Mouse (Mus musculus) ES-Bruce4 (cell line): ENCODE data around the gene Lypd1. TPM values are rescaled to one million over a fixed set of nuclear protein-coding genes. Genes with fewer than 3 reads are reported as not detected.

ENCODE experiments used
- H3K27ac ChIP-seq: 2 replicates; pipeline ENCODE4 v1.5.1; 2012; ENCODE audit warnings: low read length, inconsistent platforms; ENCODE audit not compliant: insufficient read depth
- H3K27me3 ChIP-seq: 2 replicates; pipeline ENCODE4 v1.6.1; 2012; ENCODE audit warnings: mild to moderate bottlenecking, low read length, inconsistent platforms; ENCODE audit not compliant: control insufficient read depth, poor library complexity, insufficient read depth, severe bottlenecking
- H3K36me3 ChIP-seq: 2 replicates; pipeline ENCODE4 v1.6.1; 2012; ENCODE audit warnings: inconsistent platforms, mild to moderate bottlenecking, low read length, moderate library complexity; ENCODE audit not compliant: control insufficient read depth, poor library complexity, insufficient read depth, severe bottlenecking
- H3K4me1 ChIP-seq: one replicate; pipeline ENCODE4 v1.8.1; 2011; ENCODE audit warnings: low read length; ENCODE audit not compliant: control insufficient read depth, insufficient read depth
- H3K4me3 ChIP-seq: 2 replicates; pipeline ENCODE4 v1.5.1; 2011; ENCODE audit warnings: low read depth, mild to moderate bottlenecking, low read length
- H3K9ac ChIP-seq: 2 replicates; pipeline ENCODE4 v1.6.1; 2012; ENCODE audit warnings: low read depth, mild to moderate bottlenecking, inconsistent platforms; ENCODE audit not compliant: poor library complexity, severe bottlenecking
- H3K9me3 ChIP-seq: replicated peaks from 2 replicates; pipeline ENCODE4 v1.6.1; 2012; ENCODE audit warnings: mild to moderate bottlenecking, low read length, inconsistent platforms; ENCODE audit not compliant: control insufficient read depth, poor library complexity, insufficient read depth, severe bottlenecking
- CTCF ChIP-seq: IDR thresholded peaks from one replicate; pipeline ENCODE4 v1.8.1; 2011; ENCODE audit warnings: low read depth, low read length
- EP300 ChIP-seq: IDR thresholded peaks from 2 replicates; pipeline ENCODE4 v1.6.1; 2011; ENCODE audit warnings: low read depth, low read length; ENCODE audit not compliant: insufficient read depth
- POLR2A ChIP-seq: IDR thresholded peaks from one replicate; pipeline ENCODE4 v1.8.1; 2011; ENCODE audit warnings: low read length; ENCODE audit not compliant: insufficient read depth
- polyA plus RNA-seq: library from polyadenylated mRNA; stranded (reverse); fragments of >200 nt; gene quantifications from 2 replicates; pipeline ENCODE4 v1.2.4, GENCODE M21; 2011; ENCODE audit warnings: low read depth; ENCODE audit not compliant: missing spikeins, insufficient read depth, insufficient read length

Gene Lypd1
- 0.84 TPM in 1 of 2 replicates, not detected in the other for polyA plus RNA-seq

- H3K4me1 ChIP-seq = no peaks in the 10 kb centered on the region
- no peak within 1 kb of the TSS; the same call in 1 of the 2 replicates for H3K9ac ChIP-seq
- H3K4me3 ChIP-seq = peak within 1 kb of the TSS; percentile 48
- no peak within 1 kb of the TSS for H3K27ac ChIP-seq
- no peaks in the 10 kb centered on the region; the same call in 1 of the 2 replicates for H3K27me3 ChIP-seq
- no peaks in the 10 kb centered on the region for H3K9me3 ChIP-seq
- no peak for TF ChIP-seq CTCF
- TF ChIP-seq POLR2A = no peak
- no peak for TF ChIP-seq EP300
- no peaks in the 10 kb centered on the region for H3K36me3 ChIP-seq
Observed at GRCm38 (mm10) chr1:125912601-125913600, at the start of gene Lypd1. Gene Lypd1, minus strand, starts transcription at chr1:125913101.

GRCm38 (mm10) chr1:125951026-125951425 lies 38.1 kb upstream of the Lypd1 start:
- Histone ChIP-seq H3K36me3 (no peaks in the 10 kb centered on the region), H3K27ac (no peak overlapping the region), H3K4me1 (no peaks in the 10 kb centered on the region), H3K9ac (no peak overlapping the region), H3K27me3 (no peaks in the 10 kb centered on the region), H3K4me3 (no peak overlapping the region), H3K9me3 (no peaks in the 10 kb centered on the region)
- TF ChIP-seq CTCF = no peak
- no peak for TF ChIP-seq EP300
- no peak for TF ChIP-seq POLR2A

- H3K36me3 ChIP-seq = no peaks in the 10 kb centered on the region
- no peaks in the 10 kb centered on the region for H3K4me1 ChIP-seq
- no peak overlapping the region for H3K9ac ChIP-seq
- no peak for TF ChIP-seq POLR2A
- H3K9me3 ChIP-seq = no peaks in the 10 kb centered on the region
- H3K27me3 ChIP-seq = no peaks in the 10 kb centered on the region
- H3K27ac ChIP-seq = no peak overlapping the region
- H3K4me3 ChIP-seq = no peak overlapping the region
Observed at GRCm38 (mm10) chr1:125949076-125949475, 36.2 kb upstream of the Lypd1 start.

GRCm38 (mm10) chr1:125945136-125945535 lies 32.2 kb upstream of the Lypd1 start:
- no peaks in the 10 kb centered on the region for H3K4me1 ChIP-seq
- H3K27ac ChIP-seq = no peak overlapping the region
- H3K9me3 ChIP-seq = no peaks in the 10 kb centered on the region
- TF ChIP-seq CTCF (no peak), EP300 (no peak), POLR2A (no peak)
- no peaks in the 10 kb centered on the region for H3K36me3 ChIP-seq
- H3K4me3 ChIP-seq = no peak overlapping the region
- H3K27me3 ChIP-seq = no peaks in the 10 kb centered on the region
- H3K9ac ChIP-seq = no peak overlapping the region

GRCm38 (mm10) chr1:125943305-125943704 lies 30.4 kb upstream of the Lypd1 start:
- H3K9ac ChIP-seq = no peak overlapping the region
- no peaks in the 10 kb centered on the region for H3K36me3 ChIP-seq
- H3K9me3 ChIP-seq = no peaks in the 10 kb centered on the region
- TF ChIP-seq CTCF = no peak
- no peak for TF ChIP-seq POLR2A
- TF ChIP-seq EP300 = no peak
- H3K4me3 ChIP-seq = no peak overlapping the region
- no peak overlapping the region for H3K27ac ChIP-seq
- H3K27me3 ChIP-seq = no peaks in the 10 kb centered on the region
- no peaks in the 10 kb centered on the region for H3K4me1 ChIP-seq

GRCm38 (mm10) chr1:125925486-125925885 lies 12.6 kb upstream of the Lypd1 start:
- Histone ChIP-seq H3K4me1 (no peaks in the 10 kb centered on the region), H3K27ac (no peak overlapping the region), H3K36me3 (no peaks in the 10 kb centered on the region), H3K4me3 (no peak overlapping the region), H3K27me3 (no peaks in the 10 kb centered on the region), H3K9me3 (no peaks in the 10 kb centered on the region), H3K9ac (no peak overlapping the region)
- TF ChIP-seq POLR2A (no peak), CTCF (no peak), EP300 (no peak)
